Mouse (Mus musculus) lung, adult 18-20 months (tissue): ENCODE results near the gene Fiz1.
"Not testable (repeated sequence)": the region's sequence is repeated elsewhere in the genome, so short reads cannot be mapped to it uniquely, and the experiment has no call there.

Source experiments
- DNase-seq, 2 experiments: peaks; one replicate each; pipeline ENCODE4 v3.0.0; 2022; ENCODE audit warnings: mixed read lengths in 2 of 2

Gene Fiz1

DNA sequence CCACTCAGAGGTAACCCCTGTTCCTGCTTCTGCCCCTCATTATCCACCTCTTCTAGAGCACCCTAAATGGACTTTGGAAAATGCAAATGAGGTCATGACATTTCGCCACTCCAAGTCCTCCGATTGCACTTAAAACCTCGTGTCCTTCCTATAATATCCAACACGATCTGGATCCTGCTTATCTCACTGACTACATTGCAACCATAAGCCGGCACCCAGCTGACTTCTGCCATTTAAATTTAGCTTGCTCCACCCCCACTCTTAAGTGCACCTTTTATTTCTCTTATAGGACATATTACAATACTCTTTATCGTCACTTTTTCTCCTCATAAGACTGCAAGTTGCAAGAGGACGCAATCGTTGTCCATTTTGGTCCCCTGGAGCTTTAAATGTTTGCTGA lies 23.0 kb upstream of the Fiz1 start:
- DNase-seq, result no peak

DNA sequence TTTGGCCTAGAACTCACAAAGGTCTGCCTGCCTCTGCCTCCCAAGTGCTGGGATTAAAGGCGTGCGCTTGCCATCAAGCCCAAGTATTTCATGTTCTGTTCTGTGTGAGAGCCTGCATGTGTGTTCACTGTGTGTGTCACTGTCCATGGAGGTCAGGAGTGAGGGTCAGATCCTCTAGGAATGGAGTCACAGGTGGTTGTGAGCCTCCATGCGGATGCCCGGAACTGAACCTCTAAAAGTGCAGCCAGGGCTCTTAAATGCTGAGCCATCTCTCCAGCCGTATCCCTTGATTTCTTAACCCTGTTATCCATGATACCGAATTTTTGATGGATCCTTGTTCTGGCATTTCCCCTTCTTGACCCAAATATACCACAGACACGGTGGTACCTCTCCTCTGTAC lies 22.5 kb upstream of the Fiz1 start:
- DNase-seq, result no peak

DNA sequence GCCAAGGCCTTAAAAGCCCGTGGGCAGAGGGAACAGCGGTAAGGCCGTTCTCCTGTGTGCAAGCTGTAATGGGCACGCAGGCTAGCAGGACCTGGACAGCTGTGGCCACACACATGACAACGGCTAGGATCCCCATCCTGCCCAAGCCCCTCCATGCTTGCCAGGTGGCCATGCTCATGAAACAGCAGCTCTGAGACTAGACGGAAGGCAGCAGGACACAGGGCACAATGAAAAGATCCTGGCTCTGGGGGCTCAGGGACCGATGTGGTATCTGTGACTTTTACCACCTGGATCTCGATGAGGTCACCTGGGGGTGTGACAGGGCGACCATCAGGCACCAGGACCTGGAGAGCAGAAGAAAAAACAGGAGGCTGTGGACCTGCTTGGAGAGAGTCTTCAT lies 21.6 kb upstream of the Fiz1 start:
- DNase-seq, result no peak

DNA sequence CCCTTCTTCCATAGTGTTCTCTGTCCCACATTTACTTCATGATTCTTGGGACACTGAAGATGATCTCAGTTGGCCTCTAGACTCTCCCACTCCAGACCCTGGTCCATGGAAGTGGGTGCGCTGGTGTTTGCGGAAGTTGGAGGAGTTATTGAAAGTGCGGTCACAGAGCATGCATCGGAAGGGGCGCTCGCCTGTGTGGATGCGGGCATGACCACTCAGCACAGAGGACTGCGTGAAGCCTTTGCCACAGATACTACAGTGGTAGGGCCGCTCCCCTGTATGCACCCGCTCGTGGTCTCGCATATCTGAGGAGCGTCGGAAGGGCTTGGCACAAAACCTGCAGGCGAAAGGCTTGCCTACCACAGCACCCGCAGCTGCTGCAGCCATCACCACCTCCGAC lies 21.1 kb upstream of the Fiz1 start:
- DNase-seq, result no peak

DNA sequence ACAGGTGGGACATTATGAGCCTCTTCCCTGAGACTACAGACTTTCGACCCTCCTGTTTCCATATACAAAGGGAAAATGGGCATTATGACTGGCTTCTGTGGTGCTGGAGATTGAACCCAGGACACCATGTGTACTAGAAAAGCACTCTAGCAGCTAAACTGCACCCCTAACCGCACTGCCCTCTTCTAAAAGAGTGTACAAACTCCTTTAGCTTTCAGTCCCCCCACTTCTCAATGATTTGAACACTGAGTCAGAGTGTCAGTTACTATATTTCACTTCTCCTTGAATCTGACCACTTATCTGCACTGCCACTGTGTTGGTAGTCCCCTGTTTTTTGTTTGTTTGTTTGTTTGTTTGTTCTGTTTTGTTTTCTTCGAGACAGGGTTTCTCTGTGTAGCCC lies 19.3 kb upstream of the Fiz1 start, which contains the start of gene 4632433K11Rik:
TSS of gene 4632433K11Rik (plus strand) at position 301 of the 400 bp plus-strand sequence.
- no peak for DNase-seq

DNA sequence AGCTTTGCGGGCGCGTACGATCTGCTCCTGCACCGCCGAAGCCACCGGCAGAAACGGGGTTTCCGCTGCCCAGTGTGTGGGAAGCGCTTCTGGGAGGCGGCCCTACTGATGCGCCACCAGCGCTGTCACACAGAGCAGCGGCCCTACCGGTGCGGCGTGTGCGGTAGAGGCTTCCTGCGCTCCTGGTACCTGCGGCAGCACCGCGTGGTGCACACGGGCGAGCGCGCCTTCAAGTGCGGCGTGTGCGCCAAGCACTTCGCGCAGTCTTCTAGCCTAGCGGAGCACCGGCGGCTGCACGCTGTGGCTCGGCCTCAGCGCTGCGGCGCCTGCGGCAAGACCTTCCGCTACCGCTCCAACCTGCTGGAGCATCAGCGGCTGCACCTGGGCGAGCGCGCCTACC lies 17.0 kb upstream of the Fiz1 start:
- no peak for DNase-seq

DNA sequence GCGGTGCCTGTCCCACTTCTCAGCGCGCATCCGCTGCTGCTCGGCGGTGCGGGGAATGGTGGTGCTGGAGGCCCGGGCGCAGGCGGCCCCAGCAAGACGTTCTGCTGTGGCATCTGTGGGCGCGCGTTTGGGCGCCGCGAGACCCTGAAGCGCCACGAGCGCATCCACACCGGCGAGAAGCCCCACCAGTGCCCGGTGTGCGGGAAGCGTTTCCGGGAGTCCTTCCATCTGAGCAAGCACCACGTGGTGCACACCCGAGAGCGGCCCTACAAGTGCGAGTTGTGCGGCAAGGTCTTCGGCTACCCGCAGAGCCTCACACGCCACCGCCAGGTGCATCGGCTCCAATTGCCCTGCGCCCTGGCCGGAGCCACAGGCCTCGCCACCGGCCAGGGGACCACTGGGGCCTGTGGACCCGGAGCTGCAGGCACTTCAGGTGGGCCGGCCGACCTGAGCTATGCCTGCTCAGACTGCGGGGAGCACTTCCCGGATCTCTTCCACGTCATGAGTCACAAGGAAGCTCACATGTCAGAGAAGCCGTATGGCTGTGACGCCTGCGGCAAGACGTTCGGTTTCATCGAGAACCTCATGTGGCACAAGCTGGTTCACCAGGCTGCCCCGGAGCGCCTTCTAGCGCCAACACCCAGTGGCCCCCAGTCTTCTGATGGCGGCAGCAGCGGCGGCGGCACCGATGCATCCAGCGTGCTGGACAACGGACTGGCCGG lies 16.2 kb upstream of the Fiz1 start:
- no peak for DNase-seq

DNA sequence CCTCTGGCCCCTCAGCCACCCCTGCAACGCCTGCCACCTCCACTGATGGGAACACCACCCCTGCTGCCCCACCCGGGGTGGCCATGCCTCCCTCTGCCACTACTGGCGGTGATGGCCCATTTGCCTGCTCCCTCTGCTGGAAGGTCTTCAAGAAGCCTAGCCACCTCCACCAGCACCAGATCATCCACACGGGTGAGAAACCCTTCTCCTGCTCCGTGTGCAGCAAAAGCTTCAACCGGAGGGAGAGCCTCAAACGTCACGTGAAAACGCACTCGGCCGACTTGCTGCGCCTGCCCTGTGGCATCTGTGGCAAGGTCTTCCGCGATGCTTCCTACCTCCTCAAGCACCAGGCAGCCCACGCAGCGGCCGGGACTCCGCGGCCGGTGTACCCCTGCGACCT lies 15.4 kb upstream of the Fiz1 start:
- DNase-seq, result no peak

DNA sequence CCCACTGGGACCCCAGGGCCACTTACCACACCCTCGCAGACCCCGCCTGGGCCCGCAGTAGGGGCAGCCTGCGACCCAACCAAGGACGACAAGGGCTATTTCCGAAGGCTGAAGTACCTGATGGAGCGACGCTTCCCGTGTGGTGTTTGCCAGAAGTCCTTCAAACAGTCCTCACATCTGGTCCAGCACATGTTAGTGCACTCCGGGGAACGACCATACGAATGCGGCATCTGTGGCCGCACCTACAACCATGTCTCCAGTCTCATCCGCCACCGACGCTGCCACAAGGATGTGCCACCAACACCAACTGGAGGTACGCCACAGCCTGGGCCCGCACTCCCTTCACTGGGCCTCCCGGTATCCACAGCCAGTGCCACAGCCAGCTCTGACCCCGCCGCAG lies 15.0 kb upstream of the Fiz1 start:
- DNase-seq, result no peak

DNA sequence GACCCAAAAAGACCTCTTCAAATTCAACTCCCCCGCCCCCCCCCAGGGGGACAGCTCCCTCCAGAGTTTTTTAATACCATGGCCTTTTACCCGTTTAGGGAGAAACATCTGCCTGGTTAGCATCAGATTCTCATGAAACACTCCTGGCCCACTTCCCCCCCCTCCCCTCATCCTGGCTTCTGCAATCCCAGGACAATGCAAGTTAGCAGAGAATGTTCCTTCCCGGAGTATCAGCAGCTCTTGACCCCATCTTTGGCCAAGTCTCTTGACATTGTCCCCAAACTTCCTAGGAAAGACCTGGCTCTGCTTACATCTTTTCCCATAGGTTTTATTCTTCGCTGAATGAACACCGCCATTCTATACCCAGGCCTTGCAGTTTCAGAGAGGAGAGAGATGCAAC lies 6.7 kb upstream of the Fiz1 start:
- no peak for DNase-seq

DNA sequence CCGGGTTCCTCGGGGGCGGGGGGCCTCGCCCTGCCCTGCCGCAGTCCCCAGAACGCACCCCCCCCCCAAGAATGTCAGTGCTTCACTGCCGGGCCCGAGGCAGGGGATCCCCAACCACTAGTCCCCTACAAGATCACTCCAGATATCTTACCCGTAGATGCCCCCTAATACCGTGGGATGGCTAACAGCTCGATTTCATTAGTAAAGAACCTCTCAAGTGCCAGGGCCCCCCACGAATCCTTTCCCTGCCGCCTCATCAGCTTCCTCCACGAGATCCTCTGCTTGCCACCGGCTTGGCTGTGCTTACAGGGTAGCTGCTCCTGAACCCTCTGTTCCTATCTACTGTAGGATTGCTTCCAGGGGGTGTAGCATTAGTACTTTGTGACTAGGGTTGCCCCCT lies 6.2 kb upstream of the Fiz1 start:
- no peak for DNase-seq

DNA sequence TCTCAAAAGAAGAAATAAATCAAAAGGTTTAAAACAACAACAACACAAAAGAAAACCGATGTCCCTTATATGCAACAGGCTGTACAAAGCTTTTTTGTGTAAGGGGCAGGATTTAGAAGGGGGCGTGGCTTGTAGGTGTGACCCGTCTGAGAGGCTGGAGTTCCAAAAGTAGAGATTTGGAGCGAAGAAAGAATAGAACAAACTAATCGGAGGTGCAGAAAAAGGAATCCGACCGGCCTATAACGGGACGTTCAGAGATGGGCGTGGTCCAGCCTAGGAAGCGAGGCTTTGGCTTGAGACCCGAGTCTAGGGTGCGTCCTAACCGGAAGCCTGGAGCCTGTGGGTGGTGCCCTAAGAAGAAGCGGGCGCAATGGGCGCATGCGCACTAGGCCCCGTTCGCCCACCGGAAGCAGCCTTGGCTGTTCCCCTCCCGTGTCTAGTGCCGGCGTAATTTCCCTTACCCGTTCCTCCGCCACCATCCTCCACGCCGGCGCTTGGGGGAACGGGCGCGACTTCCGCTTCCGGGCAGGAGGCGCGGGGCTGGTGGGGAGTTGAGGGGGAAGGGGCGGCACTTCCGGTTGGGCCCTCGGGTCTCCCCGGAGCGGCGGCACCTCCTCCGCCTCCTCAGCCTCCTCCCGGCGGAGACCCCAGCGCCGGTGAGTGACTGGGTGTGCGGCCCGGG lies 5.6 kb upstream of the Fiz1 start, which contains the start of the genes Zfp865 and Ccdc106:
TSS of gene Zfp865 (plus strand) at position 377 of the 682 bp plus-strand sequence.
TSS of gene Ccdc106 (plus strand) at position 554 of the 682 bp plus-strand sequence.
- peak; percentile 99 for DNase-seq

DNA sequence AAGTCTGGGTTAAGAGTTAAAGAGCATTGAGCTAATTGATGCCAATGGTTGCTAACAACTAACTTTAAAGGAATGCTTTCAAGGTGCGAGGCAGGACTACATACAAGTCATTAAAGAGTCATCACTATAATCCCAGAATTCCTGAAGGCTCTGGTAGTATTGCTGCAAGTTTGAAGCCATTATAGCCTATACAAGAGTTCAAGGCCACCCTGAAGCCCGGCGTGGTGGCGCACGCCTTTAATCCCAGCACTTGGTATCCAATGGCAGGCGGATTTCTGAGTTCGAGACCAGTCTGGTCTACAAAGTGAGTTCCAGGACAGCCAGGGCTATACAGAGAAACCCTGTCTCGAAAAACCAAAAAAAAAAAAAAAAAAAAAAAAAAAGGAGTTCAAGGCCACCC lies 5.1 kb upstream of the Fiz1 start:
- DNase-seq, result not testable (repeated sequence)

DNA sequence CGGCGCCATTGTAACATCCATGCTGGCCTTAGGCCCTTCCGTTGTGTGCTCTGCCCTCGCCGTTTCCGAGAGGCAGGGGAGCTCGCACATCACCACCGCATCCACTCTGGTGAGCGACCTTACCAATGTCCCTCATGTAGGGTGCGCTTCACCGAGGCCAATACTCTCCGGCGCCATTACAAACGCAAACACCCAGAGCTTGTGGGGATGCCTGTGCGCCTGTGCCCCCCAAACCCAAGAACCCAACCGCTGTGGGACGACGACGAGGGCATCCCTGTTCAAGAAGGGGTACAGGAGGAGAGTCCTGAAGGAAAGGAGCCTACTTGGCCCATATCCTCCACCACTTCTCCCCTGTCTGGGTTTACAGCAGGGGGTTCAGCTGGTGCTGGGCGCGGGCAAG lies 3.4 kb upstream of the Fiz1 start:
- no peak for DNase-seq

DNA sequence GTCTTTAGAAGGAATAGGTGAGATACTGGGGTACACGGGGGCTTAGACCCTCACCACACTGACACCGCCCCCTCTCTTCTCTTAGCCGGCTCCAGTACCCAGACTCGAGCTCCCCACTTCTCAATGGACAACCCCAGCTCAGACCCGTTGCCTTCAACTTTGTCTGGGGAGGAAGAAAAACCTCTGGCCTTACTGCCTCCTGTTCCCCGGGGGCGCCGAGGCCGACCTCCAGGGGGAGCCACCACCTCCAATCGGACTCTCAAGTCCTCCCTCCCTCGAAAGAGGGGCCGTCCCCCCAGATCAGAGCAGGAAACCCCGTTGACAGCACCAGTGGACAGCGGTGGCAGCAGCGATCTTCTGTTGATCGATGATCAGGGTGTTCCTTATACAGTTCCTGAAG lies 2.9 kb upstream of the Fiz1 start:
- DNase-seq, result no peak

DNA sequence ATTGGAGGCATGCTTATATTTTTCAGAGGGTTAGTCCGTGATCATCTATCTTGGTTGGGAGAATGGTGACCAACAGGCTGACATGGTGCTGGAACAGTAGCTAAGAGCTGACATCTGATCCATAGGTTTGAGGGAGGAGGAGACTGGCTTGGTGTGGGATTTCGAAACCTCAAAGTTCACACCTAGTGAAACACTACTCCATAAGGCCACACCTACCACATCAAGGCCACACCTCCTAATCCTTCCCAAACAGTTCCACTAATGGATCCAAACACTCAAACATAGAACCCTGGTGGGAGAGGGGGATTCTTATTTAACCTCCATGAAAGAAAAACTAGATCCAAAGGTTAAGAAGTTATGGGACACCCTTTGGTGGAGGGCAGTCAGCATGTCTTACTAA lies 2.4 kb upstream of the Fiz1 start:
- no peak for DNase-seq

DNA sequence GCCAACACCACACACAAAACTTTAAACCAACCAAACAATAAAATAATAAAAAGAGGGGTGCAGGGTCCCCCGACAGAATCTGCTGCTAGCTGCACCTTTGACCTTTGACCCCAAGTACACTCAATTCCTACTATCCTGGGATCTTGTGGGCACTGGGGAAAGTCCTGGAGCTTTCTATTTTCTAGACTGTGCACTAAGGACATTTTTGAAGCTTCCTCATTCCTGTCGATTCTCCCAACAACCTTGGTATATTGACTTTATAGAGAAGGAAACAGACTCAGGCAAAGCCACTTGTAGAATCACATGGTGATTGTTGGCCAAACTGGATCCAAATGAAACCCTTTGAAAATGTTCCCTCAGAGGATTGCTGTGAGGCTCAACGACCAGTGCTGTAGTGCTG lies 1.6 kb upstream of the Fiz1 start:
- DNase-seq, result no peak

DNA sequence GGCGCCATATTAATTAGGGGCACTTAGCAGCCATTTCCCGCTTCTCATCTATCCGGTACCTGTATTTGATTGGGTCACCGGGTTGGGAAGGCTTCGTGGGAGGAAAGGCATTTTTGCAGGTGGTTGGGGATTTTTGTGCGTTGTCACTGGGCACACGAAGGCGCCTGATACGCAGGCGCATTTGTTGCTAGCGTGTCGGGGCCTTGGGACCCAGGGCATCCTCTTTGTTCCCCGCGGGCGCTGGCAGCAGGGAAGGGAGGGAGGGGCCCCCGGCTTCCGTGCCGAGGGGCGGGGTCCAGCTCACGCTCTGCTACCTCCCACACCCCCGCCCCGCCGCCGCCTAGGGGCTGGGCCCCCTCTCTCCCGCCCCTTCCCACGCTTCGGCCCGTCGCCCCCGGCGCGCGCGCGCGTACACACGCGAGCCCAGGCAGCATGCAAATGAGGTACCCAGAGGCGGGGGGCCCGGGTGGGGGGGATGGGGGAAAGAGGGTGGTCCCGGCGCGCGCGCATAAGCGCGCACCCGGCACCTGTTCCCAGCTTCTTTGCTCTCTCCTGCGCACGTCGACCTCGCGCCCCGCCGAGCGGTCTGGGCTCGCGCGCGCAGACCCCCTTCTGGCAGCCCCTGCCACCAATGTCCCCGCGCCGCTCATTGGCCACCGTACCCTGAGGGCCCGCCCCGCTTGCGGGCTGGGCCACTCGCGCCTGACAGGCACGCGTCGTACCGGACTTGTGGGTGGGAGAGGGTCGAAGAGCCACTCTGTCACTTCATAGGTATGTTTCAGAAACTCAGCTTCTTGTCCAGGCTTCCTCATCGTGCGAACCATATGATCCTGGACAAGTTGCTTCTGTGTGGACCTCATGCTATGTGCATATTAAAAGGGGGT lies 863 bp upstream of the Fiz1 start, which contains the start of gene Gm44973:
TSS of gene Gm44973 (plus strand) at position 379 of the 884 bp plus-strand sequence.
- peak; percentile 92 to 95 for DNase-seq

DNA sequence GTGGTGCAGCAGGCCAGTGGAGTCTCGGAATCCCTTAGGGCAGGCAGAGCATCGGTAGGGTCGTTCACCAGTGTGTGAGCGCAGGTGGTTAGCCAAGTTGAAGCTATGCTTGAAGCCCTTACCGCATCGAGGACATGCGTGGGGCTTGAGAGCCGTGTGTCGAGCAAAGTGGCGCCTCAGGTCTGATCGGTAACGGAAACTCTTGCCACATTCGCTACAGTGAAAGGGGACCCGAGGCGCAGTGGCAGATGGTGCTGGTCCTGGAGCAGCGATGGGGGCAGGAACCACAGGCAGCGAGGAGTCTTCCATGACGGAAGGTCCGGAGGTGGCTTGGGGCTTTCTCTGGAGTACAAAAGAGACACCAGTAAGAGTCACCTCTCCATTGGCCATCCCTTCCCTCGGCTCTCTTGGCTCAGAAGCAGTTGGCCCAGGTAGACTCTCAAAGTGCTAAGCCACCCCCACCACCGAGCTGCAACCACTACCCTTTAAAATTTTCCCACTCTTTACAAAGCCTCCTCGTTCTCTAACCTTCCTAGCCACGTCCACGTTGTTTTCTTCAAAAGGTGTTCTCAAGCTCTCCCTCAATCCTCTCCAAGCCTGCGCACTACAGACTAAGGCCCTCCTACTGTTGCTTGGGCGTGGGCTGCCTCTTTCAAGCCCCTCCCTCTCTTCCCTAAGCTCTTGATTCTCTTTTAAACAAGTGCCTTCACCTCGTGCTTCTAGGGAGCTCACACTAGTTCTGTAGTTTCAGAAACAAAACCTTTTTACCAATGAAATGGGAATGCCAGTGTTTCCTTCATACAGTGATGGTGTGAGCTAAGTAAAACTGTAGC lies 1.6 kb downstream of the Fiz1 start:
- DNase-seq, result peak; percentile 61 to 62

DNA sequence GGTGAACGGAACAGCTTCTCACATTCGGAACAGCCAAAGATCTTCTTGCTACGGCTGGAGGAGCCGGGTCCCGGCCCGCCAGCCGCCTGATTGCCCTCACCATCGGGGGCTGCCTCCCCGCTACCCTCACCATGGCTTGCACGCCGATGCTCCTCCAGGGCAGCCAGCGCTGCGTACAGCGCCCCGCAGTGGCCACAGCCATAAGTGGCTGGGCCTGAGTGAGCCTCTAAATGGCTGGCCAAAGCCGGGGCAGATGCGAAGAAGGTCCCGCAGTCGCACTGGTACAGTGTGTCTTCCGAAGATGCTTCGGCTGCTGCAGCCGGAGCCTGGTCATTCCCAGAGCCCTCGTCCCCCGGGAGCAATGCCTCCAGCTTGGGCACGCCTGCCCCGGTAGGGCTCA lies 6.3 kb downstream of the Fiz1 start:
- no peak for DNase-seq

DNA sequence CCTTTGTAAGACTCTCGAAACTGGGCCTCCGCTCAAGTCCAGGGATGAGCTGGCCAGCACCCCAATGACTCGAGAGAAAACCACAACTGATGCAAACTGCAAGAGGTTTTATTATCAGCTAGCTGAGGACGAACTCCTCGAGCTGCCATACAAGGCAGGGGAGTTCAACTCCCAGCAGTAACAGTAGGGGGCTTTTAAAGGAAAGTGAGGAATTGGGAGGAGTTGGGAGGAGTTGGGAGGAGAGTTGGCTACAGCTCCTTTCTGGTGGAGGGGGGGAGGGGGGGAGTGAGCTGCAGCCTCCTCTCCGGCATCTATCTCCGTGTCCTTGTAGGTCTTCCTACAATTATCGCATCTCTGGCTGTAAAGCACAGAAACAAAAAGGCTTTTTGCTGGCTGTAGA lies 11.6 kb downstream of the Fiz1 start:
- not testable (repeated sequence) for DNase-seq

DNA sequence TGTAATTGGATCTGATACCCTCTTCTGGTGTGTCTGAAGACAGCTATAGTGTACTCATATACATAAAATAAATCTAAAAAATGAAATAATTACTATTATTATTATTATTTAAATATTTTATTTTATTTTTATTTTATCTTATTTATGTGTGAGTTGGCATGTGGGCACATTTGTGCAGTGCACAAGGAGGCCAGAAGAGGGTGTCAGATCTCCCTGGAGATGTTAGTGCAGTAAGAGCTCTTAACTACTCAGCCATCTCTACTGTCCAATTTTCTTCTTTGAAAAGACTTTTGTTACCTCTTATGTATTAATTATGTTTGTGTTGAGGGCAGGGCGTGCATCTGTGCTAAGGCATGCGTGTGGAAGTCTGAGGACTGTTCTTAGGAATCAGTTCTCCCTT lies 14.6 kb downstream of the Fiz1 start:
- DNase-seq, result no peak
